Mouse (Mus musculus): Measurements from ENCODE around the gene Alk. TPM values are rescaled to one million over a fixed set of nuclear protein-coding genes. Genes with fewer than 3 reads are reported as not detected.
A peak's percentile ranks its signal among the peaks of the same experiment; 100 is the strongest.

Alk gene
- total RNA-seq (2022) = 1 to 10 TPM; 7.2 to 8.0 (median 7.5) TPM

DNA sequence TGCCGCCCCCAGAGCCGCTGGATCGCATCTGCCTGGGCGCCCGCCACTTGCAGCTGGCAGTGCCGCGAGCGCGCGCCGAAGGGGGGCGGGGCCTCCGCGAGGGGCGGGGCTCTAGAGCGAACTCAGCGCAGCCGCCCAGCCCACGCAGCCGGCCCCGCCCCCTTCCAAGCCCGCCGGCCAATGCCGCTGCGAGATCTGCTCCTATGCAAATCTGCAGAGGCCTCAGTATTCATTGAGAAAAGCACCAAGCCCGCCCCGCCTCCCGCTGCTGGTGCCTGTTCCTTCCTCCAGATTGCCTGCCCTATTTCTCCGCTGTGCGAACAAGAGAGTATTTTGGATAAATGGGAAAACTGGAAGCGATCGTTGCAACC is at the start of gene Alk:
TSS of gene Alk (minus strand) at position 18 of the 371 bp plus-strand sequence.
- DNase-seq (ENCODE audit: low spot score in 2 of 2) = peak; percentile 83 to 84

DNA sequence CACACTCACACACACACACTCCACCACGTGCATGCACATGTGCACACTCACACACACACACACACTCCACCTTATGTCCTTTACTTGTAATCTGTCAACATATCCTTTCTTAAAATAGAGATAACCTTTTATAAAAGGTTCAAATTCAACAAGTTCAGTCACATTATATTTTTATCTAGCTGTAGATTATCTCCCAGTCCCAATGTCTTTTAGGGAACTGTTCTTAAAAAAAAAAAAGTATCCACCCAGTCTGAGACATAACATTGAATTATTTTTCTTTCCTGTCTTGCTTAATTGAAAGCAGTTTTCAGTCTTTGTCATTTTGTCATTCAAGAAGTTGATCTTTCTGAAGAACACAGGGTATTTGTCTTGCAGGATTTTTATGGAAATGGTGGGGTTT is 48.4 kb upstream of the Alk start:
- no peak for DNase-seq (ENCODE audit: low spot score in 2 of 2)

DNA sequence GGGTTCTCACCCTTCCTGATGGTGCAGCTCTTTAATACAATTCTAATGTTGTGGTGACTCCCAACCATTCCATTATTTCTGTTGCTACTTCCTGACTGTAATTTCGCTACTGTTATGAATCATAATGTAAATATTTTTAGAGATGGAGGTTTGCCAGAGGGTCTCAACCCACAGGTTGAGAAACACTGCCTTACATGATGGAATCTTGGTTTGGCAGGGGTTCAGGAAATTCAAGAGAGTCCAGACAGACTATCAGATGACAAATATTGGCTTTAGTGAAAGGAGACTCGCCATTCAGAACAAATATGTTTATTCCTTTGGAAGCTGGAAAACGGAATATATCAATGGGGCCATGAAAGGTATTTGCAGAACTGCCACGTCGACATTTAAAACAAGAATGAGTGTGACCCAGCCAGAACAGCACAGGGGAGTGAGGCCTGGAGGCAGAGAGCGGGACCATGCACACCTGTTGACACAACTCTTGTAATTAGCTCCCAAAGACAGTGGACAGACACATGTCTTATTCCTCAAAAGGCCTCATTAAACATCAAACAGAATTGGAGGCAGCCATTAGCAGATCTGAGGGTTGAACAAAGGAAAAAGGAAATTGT is 44.3 kb upstream of the Alk start:
- no peak for DNase-seq (ENCODE audit: low spot score in 2 of 2)

DNA sequence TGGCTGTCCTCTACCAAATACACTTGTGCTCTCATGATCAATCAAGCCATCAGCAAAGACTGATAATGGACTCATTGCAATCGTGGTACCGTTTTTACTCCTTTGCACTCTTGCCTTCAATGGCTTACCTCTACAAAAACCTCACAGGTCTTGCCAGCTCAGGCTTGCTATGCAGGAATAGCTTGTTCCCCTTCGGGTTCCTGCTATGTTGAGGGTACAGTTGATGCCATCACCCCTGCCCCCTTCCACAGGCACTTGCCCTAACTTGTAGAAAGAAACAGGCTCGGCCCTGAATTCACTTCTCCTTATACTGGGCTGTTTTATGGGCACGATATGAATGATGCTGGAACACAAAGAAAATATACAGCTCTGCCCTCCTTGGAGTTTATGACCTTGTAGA is 41.7 kb upstream of the Alk start:
- DNase-seq (ENCODE audit: low spot score in 2 of 2) = no peak

DNA sequence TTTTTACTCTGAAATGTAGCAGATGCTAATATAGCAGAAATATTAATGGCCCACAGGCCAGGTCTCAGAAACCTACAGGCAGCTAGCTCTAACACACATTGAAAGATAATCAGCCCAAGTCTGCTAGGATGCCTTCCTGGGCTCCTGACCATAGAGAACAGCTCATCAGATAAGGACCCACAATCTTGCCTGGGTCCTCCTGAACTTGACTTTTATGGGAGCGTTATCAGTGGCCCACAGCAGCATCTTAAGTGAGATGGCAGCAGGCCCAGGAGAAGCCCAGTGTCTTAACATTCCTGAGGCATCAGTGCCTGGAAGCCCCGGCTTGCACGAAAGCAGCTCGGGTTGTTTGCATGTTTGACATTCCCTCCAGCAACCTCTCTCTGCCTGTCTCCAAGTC is 35.7 kb upstream of the Alk start:
- DNase-seq (ENCODE audit: low spot score in 2 of 2) = no peak

DNA sequence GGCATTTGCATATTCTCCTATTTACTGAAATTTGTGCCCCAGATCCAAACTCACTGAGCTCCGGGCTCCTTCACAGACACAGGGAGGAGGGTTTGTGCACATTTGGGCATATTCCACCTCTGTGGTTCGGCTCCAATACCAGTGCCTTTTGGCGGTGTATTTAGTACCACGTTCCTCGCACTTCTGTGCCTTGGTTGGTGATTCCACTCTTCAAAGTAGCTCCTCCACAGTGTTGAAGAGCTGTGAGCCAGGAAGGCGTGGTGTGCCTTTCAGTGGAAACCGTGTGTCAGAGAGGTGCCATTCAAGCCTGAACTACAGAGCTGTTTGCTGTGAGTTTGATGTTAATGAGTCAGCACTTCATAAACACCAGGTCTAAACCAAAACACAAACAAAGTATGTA is 35.0 kb upstream of the Alk start:
- no peak for DNase-seq (ENCODE audit: low spot score in 2 of 2)

DNA sequence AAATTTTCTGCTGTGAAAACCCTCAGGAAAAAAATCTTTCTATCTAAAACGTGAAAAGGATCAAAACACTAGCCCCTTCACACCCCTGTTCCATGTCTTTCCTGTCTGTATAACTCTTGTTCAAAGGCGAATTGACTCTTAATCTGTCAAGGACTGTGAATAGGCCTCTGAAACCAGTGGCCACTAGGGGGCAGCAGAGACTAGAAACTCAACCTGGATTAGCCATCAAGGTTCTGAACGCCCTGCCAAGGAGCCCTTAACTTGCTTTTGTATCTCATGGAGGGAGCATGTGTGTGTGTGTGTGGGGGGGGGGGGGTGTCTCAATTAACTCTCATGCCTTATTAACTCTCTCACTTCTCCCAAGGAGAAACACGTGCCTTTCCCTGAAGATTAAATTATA is 1.8 kb upstream of the Alk start:
- DNase-seq (ENCODE audit: low spot score in 2 of 2) = peak; percentile 70 to 91

DNA sequence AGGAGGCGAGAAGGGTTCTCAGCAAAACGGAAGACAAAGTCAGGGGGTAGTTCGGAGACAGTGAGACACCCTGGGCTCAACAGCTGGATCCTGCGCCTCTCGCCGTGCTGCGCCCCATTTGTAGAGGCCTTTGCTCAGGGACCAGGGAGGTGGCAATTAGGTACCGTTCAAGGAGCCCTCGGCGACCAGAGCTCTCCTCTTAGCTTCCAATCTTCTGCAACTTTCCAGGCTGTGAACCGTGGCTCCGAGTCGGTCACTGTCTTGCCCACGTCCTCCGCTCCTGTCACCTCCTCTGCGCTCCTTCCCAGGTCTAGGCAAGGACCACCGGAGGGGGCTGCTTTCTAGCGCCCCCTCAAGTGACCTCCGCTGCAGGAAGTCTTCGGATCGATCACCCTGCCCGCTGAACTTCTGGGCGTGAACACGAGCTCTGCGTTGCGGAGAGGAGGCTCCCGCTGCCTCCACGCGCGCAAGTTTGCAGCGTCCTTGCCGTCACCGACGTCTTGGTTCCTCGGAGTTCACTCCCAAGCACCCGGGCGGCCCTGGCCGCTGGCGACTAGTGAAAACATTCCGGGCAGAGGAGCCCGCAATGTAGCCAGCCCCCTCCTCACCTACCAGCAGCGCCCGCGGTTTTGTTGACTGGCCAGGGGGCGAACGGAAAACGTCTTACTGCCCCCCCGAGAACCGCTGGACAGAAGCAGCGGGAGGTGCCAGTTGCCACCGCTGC is 379 bp downstream of the Alk start:
- DNase-seq (ENCODE audit: low spot score in 2 of 2) = peak in 1 of 2 experiments; percentile 6

DNA sequence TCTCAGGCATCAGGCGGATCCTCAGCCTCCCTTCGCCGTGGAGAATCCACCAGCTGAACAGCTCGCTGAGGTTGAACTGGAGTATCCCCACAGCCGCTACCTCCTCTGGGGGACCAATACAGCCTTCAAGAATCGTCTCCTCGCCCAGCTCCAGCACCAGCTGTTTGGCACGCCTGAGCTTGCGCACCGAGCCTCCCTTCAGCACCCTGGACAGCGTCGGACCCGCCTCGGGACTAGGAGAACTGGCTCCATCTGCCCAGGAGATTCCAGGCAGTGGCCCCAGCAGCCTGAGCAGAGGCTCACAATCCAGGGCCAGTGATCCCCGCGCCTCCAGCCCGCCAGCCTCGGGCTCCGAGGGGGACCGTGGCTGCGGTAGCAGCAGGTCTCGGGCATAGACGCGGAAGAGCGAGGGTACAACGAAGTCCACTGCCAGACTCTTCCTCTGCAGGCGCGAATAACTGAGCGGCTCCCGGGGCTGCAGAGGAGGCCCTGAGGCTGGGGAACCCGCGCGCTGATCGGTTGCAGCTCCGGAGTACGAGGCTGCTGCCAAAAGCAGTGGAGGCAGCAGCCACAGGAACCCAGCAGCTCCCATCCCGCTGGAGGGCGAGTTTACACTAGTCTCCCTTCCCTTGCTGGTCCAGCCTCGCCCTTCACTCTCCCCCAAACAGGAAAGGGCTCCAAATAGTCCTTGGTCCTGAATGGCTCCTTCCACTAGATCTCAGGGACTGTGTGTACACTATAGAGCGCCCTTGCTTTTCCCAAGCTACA is 1.1 kb downstream of the Alk start:
- peak in 1 of 2 experiments; percentile 35 for DNase-seq (ENCODE audit: low spot score in 2 of 2)

DNA sequence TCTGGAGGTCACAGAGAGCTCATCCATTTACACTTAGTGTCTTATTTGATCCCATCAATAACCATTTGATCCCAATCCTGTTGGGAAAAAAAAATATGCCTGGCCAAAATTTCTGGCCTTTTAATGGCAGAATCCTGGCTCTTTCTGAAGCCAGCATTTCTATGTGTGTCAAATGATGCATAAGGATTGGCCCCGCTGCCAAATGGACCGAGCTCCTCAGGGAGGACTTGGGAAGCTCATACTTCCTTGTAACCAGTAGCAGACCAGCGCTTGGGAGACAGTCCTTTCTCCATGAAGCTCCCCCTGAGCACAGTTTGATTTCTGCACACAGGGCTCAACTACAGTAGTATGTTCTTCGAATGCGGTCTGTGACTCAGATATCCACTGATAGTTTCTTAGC is 3.6 kb downstream of the Alk start:
- no peak for DNase-seq (ENCODE audit: low spot score in 2 of 2)

DNA sequence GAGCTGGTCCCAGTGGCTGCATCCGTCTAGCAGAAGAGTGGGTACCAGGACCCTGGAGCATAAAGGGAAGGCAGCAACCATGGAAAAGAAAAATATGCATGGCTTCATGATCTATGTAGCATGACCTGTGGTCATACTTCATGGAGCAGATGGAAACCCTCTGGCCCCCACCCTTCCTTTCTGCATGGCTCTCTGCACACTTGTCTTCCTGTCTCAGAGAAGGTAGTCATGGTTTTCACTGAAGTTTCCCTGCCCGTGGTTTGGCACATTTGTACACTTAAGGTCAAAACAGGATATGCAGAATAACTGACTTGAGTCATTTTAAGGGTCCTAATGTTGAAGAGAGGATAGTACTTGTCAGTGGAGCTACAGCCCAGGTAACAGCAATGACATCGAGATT is 16.8 kb downstream of the Alk start:
- DNase-seq (ENCODE audit: low spot score in 2 of 2) = no peak

DNA sequence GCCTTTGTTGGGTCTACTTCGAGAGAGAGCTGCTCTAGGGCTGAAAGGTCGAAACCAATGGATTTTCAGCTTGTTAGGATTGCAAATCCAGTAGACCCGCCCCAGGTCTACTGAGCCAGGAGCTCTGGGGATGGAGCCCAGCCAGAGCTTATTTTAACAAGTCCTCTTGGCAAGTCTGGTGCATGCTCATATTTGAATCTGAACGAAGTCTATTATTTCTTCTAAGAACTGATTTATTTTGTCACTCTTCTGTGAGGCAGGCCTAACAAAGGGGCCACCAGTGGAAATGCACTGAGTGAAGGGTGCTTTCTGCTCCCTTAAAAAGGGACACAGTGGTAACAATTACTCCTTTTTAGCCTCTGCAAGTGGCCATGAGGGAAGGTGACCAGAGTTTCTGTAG is 24.3 kb downstream of the Alk start:
- peak; percentile 9 to 41 for DNase-seq (ENCODE audit: low spot score in 2 of 2)

DNA sequence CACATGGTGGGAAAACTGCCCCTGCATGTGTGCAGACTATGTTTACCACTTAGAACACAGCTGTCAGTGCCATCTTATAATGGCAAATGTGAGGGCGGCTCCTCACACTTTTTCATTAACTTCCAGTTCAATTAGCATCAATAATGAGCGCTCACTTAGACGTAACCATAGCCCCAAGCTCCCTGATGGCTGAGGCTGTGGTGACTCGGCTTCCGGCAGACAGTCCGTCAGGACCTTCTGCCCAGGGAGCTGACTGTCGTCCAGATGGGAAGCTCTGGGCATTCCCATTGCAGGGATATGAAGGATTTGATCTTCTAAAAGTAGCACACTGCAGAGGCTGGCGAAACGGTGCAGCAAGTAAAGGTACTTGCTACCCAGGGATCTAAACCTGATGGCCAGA is 25.1 kb downstream of the Alk start:
- no peak for DNase-seq (ENCODE audit: low spot score in 2 of 2)

DNA sequence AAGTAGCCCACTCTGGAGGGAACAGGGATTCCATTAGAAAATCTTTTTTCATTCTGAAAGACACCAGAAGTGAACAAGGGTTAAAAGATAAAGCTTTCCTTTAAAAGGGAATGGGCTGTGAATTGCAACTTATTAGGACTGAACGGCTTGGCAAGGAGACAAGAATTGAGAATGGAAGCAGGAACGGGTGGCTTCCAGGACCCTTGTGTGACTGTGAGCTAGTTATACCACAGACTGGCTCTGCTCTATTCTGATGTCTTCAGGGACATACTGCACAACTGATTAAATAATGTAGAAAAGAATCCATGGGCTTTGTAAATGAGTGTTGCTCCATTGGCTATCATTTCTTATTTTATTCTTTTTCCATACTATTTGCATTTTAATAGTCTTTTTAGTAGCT is 33.0 kb downstream of the Alk start:
- no peak for DNase-seq (ENCODE audit: low spot score in 2 of 2)

DNA sequence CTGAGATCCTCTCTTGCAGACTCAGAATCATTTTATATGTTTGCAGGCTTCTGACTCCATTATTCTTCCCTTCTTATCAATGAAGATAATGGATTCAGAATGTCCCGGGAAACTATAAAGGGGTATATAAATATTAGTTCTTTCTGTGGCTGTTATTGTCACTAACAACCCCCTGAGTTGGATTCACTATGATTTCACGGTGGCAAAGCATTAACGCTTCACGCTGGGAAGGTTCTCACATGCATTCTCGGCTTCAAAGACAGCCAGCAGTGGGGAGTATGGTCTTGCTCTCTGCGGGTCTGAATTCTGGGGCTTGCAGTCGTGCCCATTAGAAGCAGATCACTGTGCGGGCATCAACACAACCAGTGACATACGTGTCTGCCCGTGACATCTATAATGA is 34.9 kb downstream of the Alk start:
- no peak for DNase-seq (ENCODE audit: low spot score in 2 of 2)

DNA sequence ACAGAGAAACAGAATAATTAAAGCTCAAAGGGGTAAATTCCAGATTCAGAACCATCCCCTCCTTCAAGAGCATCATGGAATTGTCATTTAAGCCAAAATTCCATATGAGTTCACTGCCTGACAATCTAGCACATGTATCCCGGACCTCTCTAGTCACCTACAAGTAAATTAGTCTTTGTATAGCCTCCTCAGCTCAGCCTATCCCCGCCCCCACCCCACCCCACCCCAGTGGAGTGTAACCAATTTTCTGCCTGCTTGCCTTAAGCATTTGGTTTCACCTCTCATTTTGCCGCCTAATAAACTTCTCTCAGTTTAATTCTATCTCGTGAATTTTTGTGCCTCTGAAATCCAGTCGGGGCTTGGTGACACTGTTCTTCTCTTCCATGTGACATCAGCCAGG is 41.0 kb downstream of the Alk start:
- no peak for DNase-seq (ENCODE audit: low spot score in 2 of 2)

DNA sequence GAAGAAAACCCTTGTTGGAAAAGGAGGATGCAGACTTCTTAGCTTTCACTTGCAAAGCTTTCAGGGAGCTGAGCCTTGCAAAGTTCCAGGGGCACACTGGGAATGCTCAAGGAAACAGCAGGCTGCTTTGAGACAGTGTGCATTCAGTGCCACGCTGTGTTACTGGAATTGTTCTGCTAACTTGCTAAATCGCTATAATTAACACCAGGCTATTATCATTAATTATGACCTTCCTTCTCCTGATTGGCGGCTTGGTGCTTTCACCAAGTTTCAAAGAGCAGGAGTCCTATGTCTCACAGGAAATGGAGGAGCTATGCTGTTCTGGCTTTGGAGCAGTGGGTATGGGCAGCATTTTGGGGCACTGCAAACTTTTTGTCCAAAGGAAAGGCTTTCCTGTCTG is 43.0 kb downstream of the Alk start:
- DNase-seq (ENCODE audit: low spot score in 2 of 2) = no peak

DNA sequence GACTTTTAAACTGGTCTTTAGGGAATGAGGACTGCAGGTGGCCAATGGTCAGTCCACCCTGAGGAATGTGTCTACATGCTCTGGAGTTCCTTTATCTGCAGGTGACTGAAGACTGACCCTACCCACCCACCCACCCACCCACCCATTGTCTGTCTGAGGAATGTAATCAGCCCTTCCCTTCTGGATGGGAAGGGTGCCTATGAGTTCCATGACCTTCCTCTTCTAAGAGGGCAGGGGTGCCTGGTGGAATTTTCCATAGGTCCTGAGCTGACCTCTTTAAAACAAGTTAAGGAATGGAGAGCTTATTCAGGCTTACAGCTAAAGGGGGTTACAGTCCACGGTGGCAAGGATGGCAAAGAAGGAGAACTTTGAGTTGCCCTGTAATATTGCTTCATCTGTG is 43.7 kb downstream of the Alk start:
- no peak for DNase-seq (ENCODE audit: low spot score in 2 of 2)

DNA sequence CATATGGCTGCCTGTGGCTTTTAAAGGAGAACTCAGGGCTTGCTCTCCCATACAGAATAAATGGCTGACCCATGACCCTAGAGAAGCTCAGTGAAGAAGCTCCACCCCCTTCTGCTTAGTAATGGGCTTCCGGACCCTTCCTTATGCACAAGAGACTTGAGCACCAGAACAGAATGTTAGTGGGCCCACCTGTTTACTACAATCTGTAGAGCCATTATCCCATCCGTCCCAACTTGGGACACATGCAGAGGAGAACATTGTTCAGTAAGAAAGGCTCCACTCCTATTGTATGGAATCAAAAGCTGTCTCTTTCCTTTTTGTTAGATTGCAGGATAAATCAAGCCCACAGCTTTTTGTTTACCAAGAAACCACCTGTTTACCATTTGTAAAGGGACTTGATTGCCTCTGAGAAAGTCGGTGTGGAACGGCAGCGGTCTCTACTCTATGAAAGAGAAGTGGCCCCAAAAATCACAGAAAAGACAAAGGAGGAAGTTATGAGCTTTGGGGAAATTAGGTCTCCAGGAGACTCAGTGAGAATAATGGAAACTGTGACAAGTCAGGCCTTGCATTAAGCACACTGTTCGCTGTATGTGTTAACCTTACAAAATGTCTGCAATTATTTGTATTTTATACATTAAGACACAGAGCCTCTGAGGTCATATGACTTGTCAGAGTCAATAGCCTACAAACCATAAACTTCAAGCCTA is 47.2 kb downstream of the Alk start:
- DNase-seq (ENCODE audit: low spot score in 2 of 2) = no peak

DNA sequence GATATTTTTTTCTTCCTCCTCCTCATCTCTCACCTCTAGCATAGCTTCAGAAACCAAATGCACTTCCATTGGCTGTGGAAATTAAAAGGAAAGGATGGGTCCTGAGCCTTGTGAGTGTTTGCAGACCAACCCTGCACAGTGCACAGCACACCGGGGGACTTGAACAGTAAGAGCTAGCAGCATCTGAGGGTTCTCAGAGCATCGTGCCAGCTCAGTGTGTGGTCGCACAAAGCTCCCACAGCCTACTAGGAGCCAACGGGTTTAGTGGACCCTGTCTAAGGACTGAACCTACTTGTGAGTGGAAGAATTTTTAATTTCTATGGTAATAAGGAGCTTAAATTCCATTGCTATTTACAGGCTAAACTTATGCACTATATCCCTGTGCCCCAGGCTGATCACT is 58.2 kb downstream of the Alk start:
- DNase-seq (ENCODE audit: low spot score in 2 of 2) = no peak

DNA sequence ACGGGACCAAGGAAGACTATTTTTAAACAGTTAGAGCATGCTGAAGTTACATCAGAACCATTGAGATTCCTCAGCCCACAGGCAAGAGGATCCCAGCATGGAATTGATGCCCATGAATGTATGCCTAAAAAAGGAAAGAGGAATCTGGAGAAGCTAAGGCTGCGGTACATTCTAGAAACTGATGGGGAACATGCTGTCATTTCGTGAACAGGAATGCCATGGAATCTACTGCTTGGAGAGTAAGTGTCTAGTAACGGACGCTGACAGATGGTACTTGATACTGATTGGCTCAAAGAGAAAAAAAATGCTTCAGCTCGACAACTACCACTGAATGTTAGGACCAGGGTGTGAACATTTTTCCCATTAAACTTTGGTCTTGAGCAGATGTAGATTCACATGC is 69.1 kb downstream of the Alk start:
- no peak for DNase-seq (ENCODE audit: low spot score in 2 of 2)

DNA sequence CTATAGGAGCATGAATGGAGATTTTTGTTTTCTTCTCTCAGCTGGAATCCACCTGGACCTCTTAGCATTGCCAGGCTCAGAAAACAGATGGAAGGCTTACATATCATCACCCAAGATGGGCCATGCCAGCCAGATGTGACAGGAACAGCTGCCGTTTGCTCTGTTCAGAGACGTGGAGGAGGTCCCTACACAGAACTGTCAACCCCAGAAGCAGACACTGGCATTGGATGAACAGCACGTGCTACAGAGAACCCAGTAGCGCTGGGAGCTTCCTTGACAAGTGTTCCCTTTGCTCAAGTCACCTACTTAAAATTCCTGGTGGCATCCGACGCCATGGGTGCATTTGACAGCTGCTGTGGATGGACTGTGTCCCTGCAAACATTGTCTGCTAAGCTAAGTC is 72.2 kb downstream of the Alk start:
- no peak for DNase-seq (ENCODE audit: low spot score in 2 of 2)
